Mouse (Mus musculus) embryo, embryonic 11.5 days (tissue): Measurements from ENCODE around the gene Tuft1.
"Not testable (repeated sequence)": the region's sequence is repeated elsewhere in the genome, so short reads cannot be mapped to it uniquely, and the experiment has no call there.

Experiments used
- DNase-seq: peaks from one replicate; pipeline ENCODE4 v3.0.0-alpha.2; 2012; ENCODE audit warnings: low read depth, low spot score

Tuft1 gene

GRCm38 (mm10) chr3:94660841-94661240 is 2.2 kb upstream of the Tuft1 start:
- not testable (repeated sequence) for DNase-seq

- not testable (repeated sequence) for DNase-seq
These were observed 573 bp upstream of the Tuft1 start for GRCm38 (mm10) chr3:94659142-94659748.

GRCm38 (mm10) chr3:94657852-94658739 is 576 bp downstream of the Tuft1 start:
- DNase-seq, result not testable (repeated sequence)

- DNase-seq, result not testable (repeated sequence)
These were observed 4.7 kb downstream of the Tuft1 start for GRCm38 (mm10) chr3:94653967-94654366.

DNA sequence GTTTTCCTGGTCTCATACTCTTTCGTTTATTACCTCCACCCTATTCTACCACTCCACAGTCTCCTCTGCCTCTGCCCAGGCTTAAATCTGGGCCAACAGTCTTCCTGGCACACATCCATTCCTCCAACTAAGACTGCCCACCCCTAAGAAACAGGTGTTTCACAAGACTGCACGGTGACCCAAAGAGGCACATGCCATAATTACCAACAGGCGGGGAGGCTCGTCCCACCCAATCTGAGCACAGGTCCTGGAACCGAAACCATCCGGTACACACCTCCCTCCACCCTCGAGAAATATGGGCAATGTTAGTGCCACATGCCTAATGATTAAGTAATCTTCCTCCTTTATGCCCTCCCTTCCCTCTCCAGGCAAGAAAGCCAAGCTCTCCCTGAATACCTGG is 8.3 kb downstream of the Tuft1 start:
- DNase-seq, result no peak

GRCm38 (mm10) chr3:94648755-94649590 is 9.7 kb downstream of the Tuft1 start:
- DNase-seq, result no peak

GRCm38 (mm10) chr3:94642495-94643162 is 16.0 kb downstream of the Tuft1 start, which contains the start of gene Gm10972:
Gm10972 (plus strand) TSS chr3:94643112.
- DNase-seq, result not testable (repeated sequence)

GRCm38 (mm10) chr3:94629876-94630275 is 28.8 kb downstream of the Tuft1 start:
- no peak for DNase-seq

DNA sequence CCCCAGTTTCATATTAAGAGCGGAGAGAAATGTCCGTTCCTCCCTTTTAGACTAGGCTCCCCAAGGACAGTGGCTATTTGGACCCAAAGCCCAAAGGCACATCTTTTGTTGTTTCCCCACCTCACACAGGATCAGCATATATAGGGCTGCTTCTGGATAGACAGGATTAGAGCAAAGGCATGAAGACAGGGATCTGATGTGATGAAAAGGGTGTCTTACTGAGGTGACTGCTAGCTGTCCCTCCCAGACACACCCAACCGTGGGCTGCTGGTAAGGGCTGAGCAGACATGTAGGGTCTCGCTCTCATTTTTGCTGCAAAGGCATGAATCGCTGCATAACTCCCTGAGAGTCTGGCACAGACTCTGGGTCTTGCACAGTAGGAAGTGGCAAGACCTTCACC is 30.0 kb downstream of the Tuft1 start:
- DNase-seq, result no peak

DNA sequence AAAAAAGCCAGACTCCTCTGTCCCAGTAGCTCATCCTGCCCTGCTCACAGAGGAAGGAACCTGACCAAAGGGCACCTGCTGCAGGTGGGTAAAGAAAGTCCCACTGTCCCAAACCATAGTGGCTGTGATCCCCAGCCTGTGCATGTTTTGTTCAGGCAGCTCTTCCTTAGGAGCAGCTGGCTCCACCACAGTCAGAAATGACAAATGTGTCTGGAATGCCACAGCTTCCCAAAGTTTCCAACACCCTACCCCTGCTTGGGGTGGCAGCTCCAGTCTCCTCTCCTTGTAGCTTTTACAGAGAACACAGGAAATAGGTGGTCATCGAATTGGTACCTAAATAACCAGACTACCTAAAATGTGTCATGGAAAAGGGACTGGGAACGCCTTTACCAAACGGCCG is 34.4 kb downstream of the Tuft1 start:
- DNase-seq, result no peak

- DNase-seq, result no peak
These were observed 36.1 kb downstream of the Tuft1 start for GRCm38 (mm10) chr3:94622550-94622949.

- no peak for DNase-seq
These were observed 36.7 kb downstream of the Tuft1 start for GRCm38 (mm10) chr3:94621740-94622507.

DNA sequence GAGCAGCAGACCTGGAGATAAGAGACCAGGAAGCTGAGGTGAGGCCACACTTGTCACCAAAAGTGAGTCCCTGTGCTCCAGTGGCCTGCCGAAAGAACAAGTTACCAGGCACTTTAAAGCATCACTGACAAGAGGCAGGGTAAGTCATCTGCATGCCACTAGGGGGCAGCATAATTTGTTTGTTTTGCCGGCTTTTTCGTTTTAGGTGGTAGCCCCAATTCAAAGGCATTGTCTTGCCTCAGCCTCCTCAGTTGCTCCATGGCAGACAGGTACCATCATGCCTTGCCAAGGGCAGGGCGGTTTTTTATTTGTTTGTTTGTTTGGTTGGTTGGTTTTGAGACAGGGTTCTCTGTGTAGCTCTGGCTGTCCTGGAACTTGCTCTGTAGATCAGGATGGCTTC is 42.0 kb downstream of the Tuft1 start:
- DNase-seq, result no peak

- DNase-seq, result no peak
These were observed 45.3 kb downstream of the Tuft1 start for GRCm38 (mm10) chr3:94613258-94613878.

- no peak for DNase-seq
These were observed 46.4 kb downstream of the Tuft1 start for GRCm38 (mm10) chr3:94612274-94612673.

GRCm38 (mm10) chr3:94611834-94612233 is 46.8 kb downstream of the Tuft1 start:
- DNase-seq, result no peak

- no peak for DNase-seq
These were observed 47.3 kb downstream of the Tuft1 start for GRCm38 (mm10) chr3:94611343-94611742.

GRCm38 (mm10) chr3:94610581-94610980 is 48.1 kb downstream of the Tuft1 start:
- DNase-seq, result no peak

GRCm38 (mm10) chr3:94609621-94610020 is 49.1 kb downstream of the Tuft1 start:
- DNase-seq, result no peak

DNA sequence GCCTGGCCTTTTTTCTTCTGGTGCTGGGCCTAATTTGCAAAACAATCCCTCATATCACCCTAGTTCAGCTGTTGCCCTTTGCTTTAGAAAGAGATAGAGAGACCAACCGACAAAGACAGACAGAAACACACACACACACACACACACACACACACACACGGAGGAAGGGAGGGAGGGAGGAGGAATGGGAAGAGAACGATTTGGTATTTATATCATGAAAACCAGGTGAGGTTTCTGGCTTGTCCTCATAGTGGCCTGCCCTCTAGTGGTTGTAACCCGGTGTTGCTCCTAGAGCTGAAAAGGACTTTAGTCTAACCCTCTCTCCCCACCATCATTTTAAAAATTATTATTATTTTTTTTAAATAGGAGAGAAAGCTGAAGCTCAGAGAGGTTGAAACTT is 56.7 kb downstream of the Tuft1 start:
- no peak for DNase-seq
